Mouse (Mus musculus): ENCODE results near the gene Aqp6. TPM values are rescaled to one million over a fixed set of nuclear protein-coding genes. Genes with fewer than 3 reads are reported as not detected.
A peak's percentile ranks its signal among the peaks of the same experiment; 100 is the strongest.

Aqp6 gene
- polyA plus RNA-seq, 1 experiment from 2014 or later: not detected

DNA sequence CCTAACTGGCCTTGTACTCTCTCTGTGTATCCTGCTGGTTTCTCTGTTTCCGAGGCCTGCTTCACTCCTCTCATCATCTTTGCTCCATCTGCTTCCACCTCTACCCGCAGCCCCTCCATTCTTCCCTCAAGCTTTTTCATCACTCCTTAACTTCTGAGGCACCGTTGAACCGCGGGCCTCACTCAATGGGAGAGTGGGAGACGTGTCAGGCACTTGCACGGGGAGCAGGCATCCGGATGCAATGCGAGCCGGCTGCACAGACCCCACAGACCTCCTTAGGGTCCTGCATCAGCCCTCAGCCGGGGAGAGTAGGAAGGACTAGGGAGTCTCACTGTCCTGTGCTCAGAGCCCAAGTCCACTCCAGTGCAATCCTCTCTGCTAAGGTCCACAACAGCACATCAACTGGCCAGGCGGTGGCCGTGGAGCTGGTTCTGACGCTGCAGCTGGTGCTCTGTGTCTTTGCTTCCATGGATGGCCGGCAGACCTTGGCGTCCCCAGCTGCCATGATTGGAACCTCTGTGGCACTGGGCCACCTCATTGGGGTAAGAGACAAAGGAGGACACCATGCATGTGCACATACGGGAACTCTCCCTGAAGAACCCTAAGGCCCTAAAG lies 1.1 kb downstream of the Aqp6 start:
- H3K9ac ChIP-seq: no peak overlapping the region
- 65% methylated on average over 17 of the region's 17 CpGs for WGBS
- no peaks in the 10 kb centered on the region for H3K36me3 ChIP-seq (ENCODE audit: poor library complexity, severe bottlenecking)
- H3K27ac ChIP-seq: no peak overlapping the region
- peaks cover 41% of the 10 kb centered on the region for H3K4me1 ChIP-seq
- ATAC-seq: no peak
- H3K9me3 ChIP-seq (replicated peaks): no peaks in the 10 kb centered on the region
- H3K27me3 ChIP-seq: peaks cover 43% of the 10 kb centered on the region
- no peak overlapping the region for H3K4me2 ChIP-seq
- no peak overlapping the region for H3K4me3 ChIP-seq

DNA sequence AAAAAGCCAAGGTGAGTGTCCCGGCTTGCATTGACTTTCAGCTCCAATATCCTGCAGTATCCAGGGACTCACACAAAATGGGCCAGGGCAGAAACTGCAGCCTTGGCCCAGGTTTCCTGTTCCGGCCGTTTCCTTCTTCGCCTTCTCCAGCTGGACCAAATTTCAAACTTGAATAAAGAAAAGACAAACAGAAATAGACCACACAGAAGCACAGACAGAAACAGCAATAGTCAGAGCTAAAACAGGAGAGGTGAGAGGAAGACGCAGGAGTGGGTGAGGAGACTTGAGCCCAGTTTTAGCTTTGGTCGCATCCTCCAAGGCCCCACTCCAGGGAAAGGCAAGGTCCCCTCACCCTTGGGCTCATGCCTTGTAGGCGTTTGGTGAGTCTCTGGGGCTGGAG lies 2.0 kb downstream of the Aqp6 start:
- Histone ChIP-seq H3K27ac (no peak overlapping the region), H3K4me3 (no peak overlapping the region), H3K4me1 (peaks cover 50% of the 10 kb centered on the region), H3K9me3 (replicated peaks) (no peaks in the 10 kb centered on the region), H3K4me2 (no peak overlapping the region), H3K36me3 (ENCODE audit: poor library complexity, severe bottlenecking) (no peaks in the 10 kb centered on the region), H3K9ac (no peak overlapping the region), H3K27me3 (peaks cover 34% of the 10 kb centered on the region)
- no peak for ATAC-seq
- WGBS: 92% methylated on average over 7 of the region's 7 CpGs

DNA sequence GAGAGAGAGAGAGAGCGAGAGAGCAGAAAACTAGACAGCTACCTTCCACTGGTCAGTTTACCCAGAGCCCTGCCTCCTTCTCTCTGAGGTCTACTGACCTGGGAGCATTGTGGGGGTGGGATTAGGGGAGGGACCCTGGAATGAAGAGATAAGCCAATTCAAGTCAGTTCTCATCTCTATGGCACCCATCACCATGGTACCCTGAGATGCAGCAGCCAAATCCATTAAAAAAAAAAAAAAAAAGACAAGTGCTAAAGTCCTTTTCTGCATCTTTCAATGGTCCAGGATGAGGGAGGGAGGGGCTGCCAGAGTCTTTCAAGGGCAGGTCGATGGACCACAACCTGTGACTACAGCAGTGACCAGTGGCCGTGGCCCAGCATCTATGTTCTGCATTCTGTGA lies 4.4 kb downstream of the Aqp6 start:
- ATAC-seq: no peak
- Histone ChIP-seq H3K9me3 (replicated peaks) (no peaks in the 10 kb centered on the region), H3K4me2 (no peak overlapping the region), H3K36me3 (ENCODE audit: poor library complexity, severe bottlenecking) (no peaks in the 10 kb centered on the region), H3K27ac (no peak overlapping the region), H3K4me1 (peaks cover 42% of the 10 kb centered on the region), H3K27me3 (peaks cover 19% of the 10 kb centered on the region), H3K4me3 (no peak overlapping the region), H3K9ac (no peak overlapping the region)
- WGBS: 63% methylated on average over 3 of the region's 3 CpGs

DNA sequence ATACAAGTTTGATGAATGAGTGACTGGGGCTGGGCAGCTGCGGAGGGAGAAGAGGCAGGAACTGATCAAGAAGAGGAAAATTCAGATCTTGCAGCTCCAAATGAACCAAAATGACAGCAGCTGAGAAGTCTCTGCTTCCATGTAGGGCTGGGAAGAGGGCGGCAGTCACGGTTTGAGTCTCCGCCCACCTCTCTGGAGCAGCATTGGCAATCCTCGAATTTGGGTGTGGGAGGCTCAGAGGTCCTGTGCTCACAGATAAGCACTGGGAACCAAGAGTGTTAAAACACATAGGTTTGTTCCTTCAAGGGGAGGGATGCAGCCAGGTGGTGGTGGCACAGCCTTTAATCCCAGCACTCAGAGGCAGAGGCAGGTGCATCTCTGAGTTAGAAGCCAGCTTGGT lies 5.3 kb downstream of the Aqp6 start:
- peaks cover 14% of the 10 kb centered on the region for H3K27me3 ChIP-seq
- H3K4me3 ChIP-seq: no peak overlapping the region
- H3K4me2 ChIP-seq: no peak overlapping the region
- no peaks in the 10 kb centered on the region for H3K36me3 ChIP-seq (ENCODE audit: poor library complexity, severe bottlenecking)
- H3K4me1 ChIP-seq: peaks cover 45% of the 10 kb centered on the region
- no peaks in the 10 kb centered on the region for H3K9me3 ChIP-seq (replicated peaks)
- no peak for ATAC-seq
- H3K9ac ChIP-seq: no peak overlapping the region
- WGBS: 37% methylated on average over 5 of the region's 5 CpGs
- H3K27ac ChIP-seq: no peak overlapping the region

DNA sequence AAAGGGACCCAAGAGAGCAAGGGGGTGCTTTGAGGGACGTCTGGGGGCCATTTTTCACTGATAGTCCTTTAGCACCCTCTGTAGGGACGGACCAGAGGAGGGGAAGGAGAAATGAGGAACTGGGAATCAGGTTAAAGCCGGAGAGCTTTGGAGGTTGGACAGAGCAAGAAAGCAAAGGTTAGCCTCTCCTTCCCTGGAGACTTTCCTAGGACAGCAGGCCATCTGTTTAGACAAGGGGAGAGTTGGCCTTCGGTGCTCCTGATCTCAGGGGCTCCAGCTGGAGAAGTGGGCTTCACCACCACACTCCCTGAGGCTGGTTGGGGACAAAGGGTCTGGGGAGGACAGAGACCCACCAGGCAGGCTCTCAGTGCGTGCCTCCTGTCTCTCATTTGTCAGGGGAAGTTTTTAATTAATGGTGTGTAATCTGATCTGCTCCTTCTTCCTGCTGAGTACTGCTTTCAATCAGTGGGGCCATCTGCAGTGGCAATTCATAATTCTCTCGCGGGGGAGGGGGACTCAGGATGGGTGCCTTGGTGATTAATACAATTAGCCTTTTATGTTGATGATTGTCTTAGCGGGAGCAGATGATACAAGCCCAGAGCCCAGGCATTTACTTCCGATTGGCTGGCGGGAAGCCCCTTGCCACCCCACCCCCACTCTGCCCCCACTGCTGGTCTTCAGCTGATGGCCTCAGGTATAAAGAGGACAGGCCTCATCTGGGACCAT lies 6.4 kb downstream of the Aqp6 start:
- H3K36me3 ChIP-seq (ENCODE audit: poor library complexity, severe bottlenecking): no peaks in the 10 kb centered on the region
- no peak overlapping the region for H3K9ac ChIP-seq
- peaks cover 16% of the 10 kb centered on the region for H3K27me3 ChIP-seq
- 9% methylated on average over 10 of the region's 10 CpGs for WGBS
- ATAC-seq: peak; percentile 57; the same call in 1 of the 2 replicates
- H3K9me3 ChIP-seq (replicated peaks): no peaks in the 10 kb centered on the region
- H3K4me1 ChIP-seq: peaks cover 43% of the 10 kb centered on the region
- H3K27ac ChIP-seq: no peak overlapping the region; the same call in 1 of the 2 replicates
- H3K4me3 ChIP-seq: no peak overlapping the region
- H3K4me2 ChIP-seq: peak overlapping the region; percentile 2; the same call in 1 of the 2 replicates

DNA sequence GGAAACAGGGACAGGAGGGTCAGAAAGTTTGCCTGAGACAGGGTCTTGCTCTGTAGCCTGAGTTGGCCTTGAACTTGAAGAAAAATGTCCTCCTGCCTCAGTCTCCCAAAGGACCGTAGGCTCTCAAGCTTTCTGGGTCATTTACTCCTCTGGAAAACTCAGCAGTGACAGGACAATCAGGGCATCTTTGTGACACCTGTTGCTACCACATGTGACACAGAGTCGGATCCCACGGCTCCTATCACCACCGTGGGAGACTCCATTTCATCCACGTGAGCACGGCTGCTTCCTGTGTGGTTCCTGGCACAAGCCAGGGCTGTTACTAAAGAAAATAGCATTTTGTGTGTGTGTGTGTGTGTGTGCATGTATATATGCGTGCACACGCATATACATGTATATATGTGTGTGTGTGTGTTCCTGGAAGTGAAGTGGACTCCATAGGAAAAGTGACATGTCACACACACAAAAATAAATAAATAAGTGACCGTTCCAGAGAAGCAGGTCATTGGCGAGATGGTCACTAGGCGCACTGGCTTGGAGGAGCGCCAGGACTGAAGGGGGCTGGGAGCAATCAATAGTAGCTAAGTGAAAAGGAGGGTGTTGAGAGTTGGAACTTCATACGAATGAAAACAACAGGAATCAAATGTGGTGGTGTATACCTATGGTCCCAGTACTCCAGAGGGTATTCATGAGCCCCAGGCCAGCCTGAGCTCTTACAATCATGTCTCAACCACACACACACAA lies 7.4 kb downstream of the Aqp6 start:
- Histone ChIP-seq H3K4me3 (no peak overlapping the region), H3K27me3 (peaks cover 19% of the 10 kb centered on the region), H3K9ac (no peak overlapping the region), H3K36me3 (ENCODE audit: poor library complexity, severe bottlenecking) (no peaks in the 10 kb centered on the region), H3K4me1 (peaks cover 43% of the 10 kb centered on the region), H3K9me3 (replicated peaks) (no peaks in the 10 kb centered on the region), H3K4me2 (no peak overlapping the region), H3K27ac (no peak overlapping the region)
- 82% methylated on average over 13 of the region's 13 CpGs for whole genome bisulfite sequencing
- ATAC-seq: no peak

DNA sequence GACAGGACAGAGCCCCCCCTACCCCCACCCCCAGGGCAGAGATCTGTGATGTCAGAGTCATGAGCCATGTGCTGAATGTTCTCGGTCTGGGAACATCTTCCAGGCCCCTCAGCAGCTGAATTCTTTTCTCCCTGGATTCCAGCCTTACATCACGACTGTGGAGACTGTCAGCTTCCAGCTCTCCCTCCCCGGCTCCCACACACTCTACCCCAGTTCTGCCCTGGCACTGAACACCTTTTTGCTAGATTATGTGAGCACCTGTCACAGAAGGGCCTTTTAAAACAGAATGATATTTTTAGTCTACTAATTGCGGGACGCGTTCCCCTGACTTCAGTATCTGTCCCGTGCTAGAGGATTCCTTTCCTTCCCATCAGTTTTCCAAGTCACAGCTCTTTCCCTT lies 10.4 kb downstream of the Aqp6 start:
- Histone ChIP-seq H3K9ac (no peak overlapping the region), H3K27ac (0 out of 2 replicates have a peak overlapping the region, but pooled peaks have one; percentile 1), H3K4me1 (peaks cover 47% of the 10 kb centered on the region)

DNA sequence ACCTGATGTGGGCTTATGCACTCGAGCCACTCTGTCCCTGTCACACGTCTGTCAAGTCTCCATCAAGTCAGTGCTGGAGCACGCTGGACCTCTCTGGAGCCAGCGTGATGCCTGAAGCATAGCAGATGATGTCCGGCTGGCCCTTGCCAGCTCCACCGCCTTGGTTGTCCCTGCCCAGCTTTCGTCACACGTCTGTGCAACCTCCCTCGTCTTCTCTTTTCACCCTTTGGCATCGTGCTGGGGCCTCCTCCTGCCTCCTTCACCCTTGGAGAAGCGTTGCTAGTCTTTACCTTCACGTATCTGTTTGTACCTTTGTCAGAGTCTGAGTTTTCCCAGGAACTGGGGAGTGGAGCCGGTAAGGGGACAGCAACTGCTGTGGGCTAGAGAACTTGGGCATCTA lies 13.1 kb downstream of the Aqp6 start:
- Histone ChIP-seq H3K4me1 (peaks cover 24% of the 10 kb centered on the region), H3K9ac (no peak overlapping the region), H3K27ac (peak overlapping the region; percentile 32; the same call in 1 of the 2 replicates), H3K27me3 (peaks cover 15% of the 10 kb centered on the region; the same call in 1 of the 2 replicates), H3K36me3 (ENCODE audit: poor library complexity, severe bottlenecking) (no peaks in the 10 kb centered on the region), H3K4me3 (no peak overlapping the region), H3K4me2 (no peak overlapping the region), H3K9me3 (replicated peaks) (no peaks in the 10 kb centered on the region)
- 75% methylated on average over 13 of the region's 13 CpGs for WGBS
- no peak for ATAC-seq

More for the DNA sequence above, 10.4 kb downstream of the Aqp6 start:
- Histone ChIP-seq H3K36me3 (ENCODE audit: poor library complexity, severe bottlenecking) (no peaks in the 10 kb centered on the region), H3K4me2 (no peak overlapping the region), H3K4me3 (no peak overlapping the region), H3K9me3 (replicated peaks) (no peaks in the 10 kb centered on the region), H3K27me3 (peaks cover 15% of the 10 kb centered on the region; the same call in 1 of the 2 replicates)
- 66% methylated on average over 7 of the region's 7 CpGs for WGBS
- no peak for ATAC-seq

DNA sequence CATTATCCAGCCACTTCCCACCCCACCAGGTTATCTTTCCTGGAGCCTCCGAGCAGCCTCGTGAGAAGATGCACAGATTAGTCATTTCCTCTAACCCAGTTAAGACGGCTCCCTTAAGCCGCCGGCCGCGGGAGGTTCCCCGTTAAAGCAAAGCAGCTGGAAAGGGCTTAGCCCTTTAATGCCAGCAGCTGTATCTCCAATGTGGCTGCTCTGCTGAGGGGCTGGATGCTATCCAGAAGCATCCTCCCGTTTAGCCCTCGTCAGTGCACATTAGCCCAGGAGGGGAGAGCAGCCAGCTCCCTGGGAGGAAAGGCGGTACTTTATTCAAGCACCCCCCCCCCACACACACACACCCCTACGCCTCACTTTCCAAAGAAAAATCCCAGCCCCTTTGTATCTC lies 13.6 kb downstream of the Aqp6 start:
- WGBS: 5% methylated on average over 12 of the region's 12 CpGs
- peaks cover 3% of the 10 kb centered on the region; the same call in 1 of the 2 replicates for H3K36me3 ChIP-seq (ENCODE audit: poor library complexity, severe bottlenecking)
- no peak overlapping the region for H3K9ac ChIP-seq
- H3K27ac ChIP-seq: peak overlapping the region; percentile 32; the same call in 1 of the 2 replicates
- no peak for ATAC-seq
- H3K4me2 ChIP-seq: peak overlapping the region; percentile 15
- H3K4me3 ChIP-seq: no peak overlapping the region
- H3K4me1 ChIP-seq: peaks cover 24% of the 10 kb centered on the region
- H3K27me3 ChIP-seq: peaks cover 15% of the 10 kb centered on the region; the same call in 1 of the 2 replicates
- H3K9me3 ChIP-seq (replicated peaks): no peaks in the 10 kb centered on the region

DNA sequence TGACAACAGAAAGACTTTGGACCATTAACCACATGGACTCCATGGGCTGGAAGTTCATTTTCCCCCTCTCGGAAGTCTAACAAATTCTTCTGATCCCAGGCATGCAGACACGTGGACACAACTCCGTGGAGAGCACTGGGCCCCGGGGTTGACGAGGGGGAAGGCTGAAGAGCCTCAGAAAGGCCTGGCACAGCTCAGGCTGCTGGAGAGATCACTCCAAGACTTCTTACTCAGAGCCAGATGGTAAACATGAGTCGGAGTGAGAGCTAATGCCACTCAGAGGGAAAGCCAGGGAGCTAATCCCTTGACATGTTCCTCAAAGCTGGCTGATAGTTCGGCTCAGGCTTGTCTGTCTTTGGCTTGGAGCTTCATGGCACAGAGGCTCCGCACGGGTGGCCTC lies 14.0 kb downstream of the Aqp6 start:
- Histone ChIP-seq H3K9me3 (replicated peaks) (no peaks in the 10 kb centered on the region), H3K36me3 (ENCODE audit: poor library complexity, severe bottlenecking) (peaks cover 7% of the 10 kb centered on the region), H3K4me3 (no peak overlapping the region), H3K9ac (no peak overlapping the region), H3K4me1 (peaks cover 24% of the 10 kb centered on the region), H3K4me2 (no peak overlapping the region), H3K27ac (no peak overlapping the region), H3K27me3 (peaks cover 10% of the 10 kb centered on the region; the same call in 1 of the 2 replicates)
- ATAC-seq: no peak
- 37% methylated on average over 9 of the region's 9 CpGs for WGBS

DNA sequence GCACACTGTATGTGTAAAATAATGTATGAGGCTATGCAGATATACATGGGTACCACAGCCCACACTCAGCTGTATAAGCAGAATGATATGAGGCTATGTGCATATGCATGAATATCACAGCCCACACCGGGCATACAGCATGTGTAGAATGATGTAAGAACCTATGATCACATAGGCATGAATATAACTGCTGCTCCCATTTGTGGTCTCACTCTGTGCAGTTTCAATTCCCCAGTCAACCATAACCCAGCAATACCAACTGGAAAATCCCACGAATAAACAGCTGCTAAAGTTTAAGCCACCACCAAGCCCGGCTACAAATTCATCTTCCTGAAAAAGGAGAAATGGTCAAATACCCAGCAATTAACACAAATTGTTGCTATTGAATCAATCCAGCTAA lies 17.4 kb downstream of the Aqp6 start:
- H3K9me3 ChIP-seq (replicated peaks): no peaks in the 10 kb centered on the region
- no peak overlapping the region for H3K4me2 ChIP-seq
- H3K9ac ChIP-seq: no peak overlapping the region
- no peak for ATAC-seq
- H3K36me3 ChIP-seq (ENCODE audit: poor library complexity, severe bottlenecking): peaks cover 38% of the 10 kb centered on the region
- 90% methylated on average over 3 of the region's 3 CpGs for WGBS
- no peak overlapping the region for H3K4me3 ChIP-seq
- peaks cover 1% of the 10 kb centered on the region; the same call in 1 of the 2 replicates for H3K27me3 ChIP-seq
- no peak overlapping the region for H3K27ac ChIP-seq
- peaks cover 16% of the 10 kb centered on the region for H3K4me1 ChIP-seq

DNA sequence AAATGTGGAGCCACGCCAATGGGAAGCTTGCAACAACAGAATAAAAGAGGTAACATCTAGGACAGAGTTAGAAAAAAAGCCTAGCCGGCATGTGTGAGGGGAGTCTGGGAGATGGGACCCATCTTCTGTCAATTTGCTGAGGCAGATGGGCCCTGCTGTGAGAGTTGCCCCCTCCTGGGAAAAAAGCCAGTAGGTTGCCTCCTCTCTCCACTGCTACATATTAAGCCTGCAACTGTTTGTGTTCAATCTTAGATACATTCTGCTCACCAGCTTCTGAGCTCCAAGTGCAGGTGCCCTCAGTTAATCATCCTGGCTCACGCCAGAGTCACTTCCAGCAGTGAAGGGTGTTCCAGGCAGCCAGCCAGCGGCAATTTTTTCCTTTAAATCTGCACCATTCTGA lies 18.6 kb downstream of the Aqp6 start:
- H3K4me1 ChIP-seq: peaks cover 8% of the 10 kb centered on the region
- ATAC-seq: no peak
- H3K4me2 ChIP-seq: no peak overlapping the region
- peaks cover 50% of the 10 kb centered on the region for H3K36me3 ChIP-seq (ENCODE audit: poor library complexity, severe bottlenecking)
- no peak overlapping the region for H3K4me3 ChIP-seq
- H3K27ac ChIP-seq: peak overlapping the region; percentile 14; the same call in 1 of the 2 replicates
- no peaks in the 10 kb centered on the region for H3K9me3 ChIP-seq (replicated peaks)
- no peaks in the 10 kb centered on the region for H3K27me3 ChIP-seq
- 77% methylated on average over 4 of the region's 4 CpGs for WGBS
- H3K9ac ChIP-seq: no peak overlapping the region
